Mouse (Mus musculus) regulatory T cell (primary cell): ENCODE data around the gene Emp1.

Experiments
- in situ Hi-C: fragments of 300-600 bp; cut with MboI, MseI; formaldehyde crosslinking; loops from one replicate; pipeline ENCODE4 v1.15.1; 2025; ENCODE audit warnings: high pct_unique_total_duplicates

Gene Emp1

GRCm38 (mm10) chr6:135411712-135412319 lies 49.5 kb downstream of the Emp1 start:
- in situ Hi-C loops: no loop called here

GRCm38 (mm10) chr6:135412649-135413048 lies 50.3 kb downstream of the Emp1 start:
- in situ Hi-C loops: no loop called here

GRCm38 (mm10) chr6:135417459-135417858 lies 55.1 kb downstream of the Emp1 start:
- in situ Hi-C loops: no loop called here

- in situ Hi-C loops: no loop called here
These were observed 56.0 kb downstream of the Emp1 start for GRCm38 (mm10) chr6:135418223-135418824.

- in situ Hi-C loops: no loop called here
These were observed 65.9 kb downstream of the Emp1 start for GRCm38 (mm10) chr6:135428246-135428645.

GRCm38 (mm10) chr6:135429268-135429909 lies 67.0 kb downstream of the Emp1 start:
- in situ Hi-C loops: no loop called here

GRCm38 (mm10) chr6:135430441-135430970 lies 68.2 kb downstream of the Emp1 start:
- in situ Hi-C loops: no loop called here
